Mouse (Mus musculus) 3T3-L1 (cell line): ENCODE measurements around the gene Ikzf4.

ENCODE experiments used
- DNase-seq: peaks from one replicate; pipeline ENCODE4 v3.0.0-alpha.2; 2015; ENCODE audit warnings: low read depth, low spot score

Gene Ikzf4

GRCm38 (mm10) chr10:128645111-128646011 lies at the start of gene Ikzf4:
Ikzf4 (minus strand) TSS chr10:128645991.
- DNase-seq: no peak

GRCm38 (mm10) chr10:128695411-128695991 lies 49.7 kb upstream of the Ikzf4 start:
- DNase-seq: no peak

- DNase-seq: peak; percentile 74
Measured at GRCm38 (mm10) chr10:128674469-128675008, 28.7 kb upstream of the Ikzf4 start.

- DNase-seq: peak; percentile 75
Measured at GRCm38 (mm10) chr10:128673763-128674468, 28.1 kb upstream of the Ikzf4 start, which contains the start of gene Suox. Suox (minus strand) TSS chr10:128674073.

DNA sequence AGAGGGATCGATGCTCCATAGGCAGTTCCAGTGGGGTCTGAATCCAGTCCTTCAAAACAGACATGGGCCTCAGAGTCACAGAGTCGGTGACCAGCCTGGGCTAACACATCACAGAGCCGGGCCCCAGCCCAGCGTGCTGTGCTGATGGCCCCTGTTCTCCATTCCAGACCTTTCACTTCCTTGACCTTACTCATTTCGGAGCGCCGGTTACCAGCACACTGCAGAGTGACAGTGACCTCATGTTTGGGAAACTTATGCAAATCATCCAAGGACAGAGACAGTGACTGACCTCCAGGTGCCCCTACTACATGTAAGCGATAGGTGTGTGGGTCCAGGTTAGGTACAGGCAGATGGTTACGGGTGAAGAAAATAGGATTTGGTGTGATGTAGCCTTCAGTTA lies 25.4 kb upstream of the Ikzf4 start:
- no peak for DNase-seq

GRCm38 (mm10) chr10:128668790-128669672 lies 23.2 kb upstream of the Ikzf4 start:
- no peak for DNase-seq

DNA sequence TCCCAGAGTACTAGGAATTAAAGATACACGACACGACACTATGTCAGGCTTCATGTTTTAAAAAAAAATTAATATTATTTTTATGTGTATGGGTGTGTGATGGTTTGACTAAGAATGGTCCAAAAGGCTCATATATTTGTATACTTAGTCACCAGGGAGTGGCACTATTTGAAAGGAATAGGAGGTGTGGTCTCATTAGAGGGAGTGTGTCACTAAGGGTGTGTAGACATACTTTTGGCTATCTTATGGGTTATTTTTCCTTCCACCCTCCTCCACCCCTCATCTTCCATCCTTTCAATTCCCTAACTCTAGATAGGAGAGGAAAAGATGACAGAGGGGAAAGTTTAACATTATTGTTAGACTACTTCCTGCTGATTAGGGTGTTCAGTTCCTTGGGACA lies 20.0 kb upstream of the Ikzf4 start:
- peak; percentile 32 for DNase-seq

GRCm38 (mm10) chr10:128665307-128665706 lies 19.5 kb upstream of the Ikzf4 start:
- DNase-seq: no peak

DNA sequence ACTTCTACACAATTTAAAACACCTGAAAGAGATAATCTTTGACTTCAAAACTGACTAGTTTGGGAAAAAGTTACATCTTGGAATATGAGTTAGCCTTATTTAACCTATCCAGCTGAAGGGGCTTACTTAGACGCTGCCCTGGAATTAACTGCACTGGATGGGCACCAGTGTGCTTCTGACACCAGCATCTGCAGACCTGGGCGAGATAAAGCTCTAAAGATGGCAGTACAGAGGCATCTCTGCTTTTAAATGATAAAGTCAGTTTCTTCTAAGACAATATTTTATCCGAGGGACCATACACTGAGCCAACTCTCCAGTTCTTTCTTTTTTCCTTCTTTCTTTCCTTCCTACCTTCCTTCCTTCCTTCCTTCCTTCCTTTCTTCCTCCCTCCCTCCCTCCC lies 19.0 kb upstream of the Ikzf4 start:
- no peak for DNase-seq

DNA sequence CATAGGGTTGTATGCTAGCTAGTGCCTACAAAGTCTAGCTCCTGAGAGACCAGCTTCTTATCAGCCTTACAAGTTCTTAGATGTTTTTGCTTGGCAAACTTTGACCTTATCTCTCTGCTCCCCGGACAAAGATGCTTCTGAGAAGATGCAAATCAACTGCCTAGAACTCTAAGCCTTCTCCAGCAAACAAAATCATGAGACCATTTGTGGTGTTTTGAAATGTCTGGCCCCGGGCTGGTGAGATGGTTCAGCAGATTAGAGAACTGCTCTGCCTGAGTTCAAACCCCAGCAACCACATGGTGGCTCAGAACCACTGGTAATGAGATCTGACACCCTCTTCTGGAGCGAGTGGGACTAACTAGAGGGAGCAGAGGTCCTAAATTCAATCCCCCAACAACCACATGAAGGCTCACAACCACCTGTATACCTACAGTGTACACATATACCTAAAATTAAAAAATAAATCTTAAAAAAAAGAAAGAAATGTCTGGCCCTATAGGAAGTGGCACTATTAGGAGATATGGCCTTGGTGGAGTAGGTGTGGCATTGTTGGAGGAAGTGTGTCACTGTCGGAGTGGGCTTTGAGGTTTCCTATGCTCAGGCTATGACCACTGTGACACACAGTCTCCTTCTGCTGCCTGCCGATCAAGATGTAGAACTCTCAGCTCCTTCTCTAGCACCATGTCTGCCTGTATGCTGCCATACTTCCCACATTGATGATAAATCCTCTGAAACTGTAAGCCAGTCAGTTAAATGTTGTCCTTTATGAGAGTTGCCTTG lies 17.8 kb upstream of the Ikzf4 start:
- no peak for DNase-seq

GRCm38 (mm10) chr10:128662465-128662864 lies 16.7 kb upstream of the Ikzf4 start:
- no peak for DNase-seq

DNA sequence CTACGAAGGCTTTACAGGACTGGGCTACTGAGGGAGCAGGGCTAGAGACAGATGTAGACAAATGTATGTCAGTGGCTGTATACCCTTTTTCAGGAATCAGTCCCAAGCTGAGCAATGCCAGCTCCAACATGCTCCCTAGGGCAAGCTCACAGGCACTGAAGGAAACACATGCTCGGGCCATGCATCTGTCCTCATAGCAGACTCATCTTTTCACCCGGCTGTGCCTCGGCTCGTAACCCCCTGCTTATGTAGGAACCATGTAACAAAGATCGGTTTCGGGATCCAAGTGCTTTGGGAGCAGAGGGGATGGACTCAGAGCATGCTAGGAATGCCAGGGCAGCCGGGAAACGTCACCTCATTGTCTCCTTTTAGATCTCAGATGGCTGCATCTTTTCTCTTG lies 13.7 kb upstream of the Ikzf4 start:
- DNase-seq: no peak

DNA sequence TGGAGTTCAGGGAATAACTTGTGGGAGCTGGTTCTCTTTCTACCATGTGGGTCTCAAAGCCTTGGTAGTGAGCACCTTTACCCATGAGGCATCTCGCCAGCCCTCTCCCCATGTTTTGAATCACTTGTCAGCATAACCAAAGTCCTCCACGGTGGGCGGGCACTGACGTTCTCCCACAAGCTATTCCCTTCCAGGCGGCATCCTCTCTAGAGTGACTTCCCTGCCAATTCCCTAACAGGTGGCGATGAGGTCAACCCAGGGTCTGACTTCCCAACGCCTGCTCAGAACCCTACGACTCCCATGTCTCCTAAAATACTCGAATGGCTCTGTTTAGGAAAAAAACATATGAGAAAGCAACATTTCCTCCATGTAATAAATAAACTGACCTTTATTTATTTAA lies 12.1 kb upstream of the Ikzf4 start:
- DNase-seq: no peak

DNA sequence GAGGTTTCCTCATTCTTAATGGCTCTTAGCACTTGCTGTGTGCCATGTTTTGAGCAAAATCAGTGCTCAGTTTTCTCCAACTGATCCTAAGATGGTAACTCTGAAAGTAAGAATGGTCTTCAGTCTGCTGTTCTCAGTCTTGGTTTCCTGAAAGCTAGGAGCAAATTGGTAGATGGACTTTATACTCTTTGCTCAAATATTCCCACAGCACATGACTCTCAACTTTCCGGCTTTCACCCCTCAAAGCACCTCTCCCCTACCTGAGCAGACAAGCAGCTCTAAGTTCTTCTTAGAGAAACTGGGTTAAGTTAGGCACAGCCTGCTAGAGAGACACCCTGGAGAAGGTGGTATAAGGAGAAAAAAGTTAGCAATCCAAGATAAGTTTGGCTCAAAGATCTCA lies 10.9 kb upstream of the Ikzf4 start:
- no peak for DNase-seq

GRCm38 (mm10) chr10:128655254-128655653 lies 9.5 kb upstream of the Ikzf4 start:
- no peak for DNase-seq

DNA sequence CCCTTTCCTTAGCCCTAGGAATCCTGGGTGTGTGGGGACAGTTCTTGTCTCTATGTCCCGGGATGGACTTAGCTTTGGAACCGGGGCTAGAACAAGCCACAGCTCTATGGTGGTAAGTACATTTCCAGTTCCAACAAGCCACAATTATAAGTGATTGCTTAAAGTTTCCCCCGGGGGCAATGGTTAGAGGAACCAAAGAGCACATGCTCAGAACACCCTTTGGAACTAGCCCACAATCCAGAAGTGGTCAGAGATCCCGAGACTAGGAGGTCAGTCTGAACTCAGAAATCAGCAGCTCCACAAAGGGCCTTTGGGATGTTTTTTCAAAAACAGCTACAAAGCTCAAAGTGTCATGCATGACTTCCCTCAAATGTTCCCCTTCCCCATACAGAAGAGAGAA lies 8.1 kb upstream of the Ikzf4 start:
- DNase-seq: no peak

DNA sequence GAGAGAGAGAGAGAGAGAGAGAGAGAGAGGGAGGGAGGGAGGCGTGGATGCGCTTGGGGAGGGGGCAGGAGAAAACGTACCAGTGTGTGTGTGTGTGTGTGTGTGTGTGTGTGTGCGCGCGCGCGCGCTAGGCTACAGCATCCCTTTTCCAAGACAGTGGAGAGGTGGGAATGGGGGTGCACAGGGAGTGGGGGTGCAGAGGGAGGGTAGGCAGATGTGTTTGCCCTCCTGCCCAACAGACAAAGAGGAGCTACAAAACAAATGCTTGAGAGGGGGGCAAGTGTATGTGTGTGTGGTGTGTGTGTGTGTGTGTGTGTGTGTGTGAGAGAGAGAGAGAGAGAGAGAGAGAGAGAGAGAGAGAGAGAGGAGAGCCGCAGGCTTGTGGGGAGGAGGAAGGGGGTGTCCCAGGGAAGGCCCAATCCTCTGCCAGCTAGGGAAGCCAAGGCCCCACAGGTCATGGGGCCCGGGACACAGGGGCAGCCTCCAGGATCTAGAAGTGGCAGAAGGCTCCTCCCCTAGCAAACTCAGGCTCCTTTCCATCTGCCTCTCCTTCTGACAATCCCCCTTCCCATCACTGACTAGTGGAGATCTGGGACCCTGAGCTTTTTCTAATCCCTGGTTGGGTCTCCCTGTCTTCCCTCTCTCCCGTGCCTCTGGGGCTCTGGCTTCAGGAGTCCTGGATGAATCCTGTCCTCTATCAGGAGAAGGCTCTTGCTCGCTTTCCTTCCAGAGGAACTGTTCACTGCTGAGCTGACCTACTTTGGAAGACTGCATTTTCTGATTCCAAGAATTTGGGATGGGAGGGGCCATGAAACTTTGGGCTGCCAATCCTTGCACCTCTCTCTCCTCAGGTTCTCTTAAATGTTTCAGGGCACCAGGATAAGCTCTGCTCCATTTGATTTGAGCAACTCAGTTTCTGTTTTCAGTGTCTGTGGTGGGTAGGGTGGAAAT lies 623 bp upstream of the Ikzf4 start:
- no peak for DNase-seq

- DNase-seq: no peak
Measured at GRCm38 (mm10) chr10:128642749-128643148, 3.0 kb downstream of the Ikzf4 start.

DNA sequence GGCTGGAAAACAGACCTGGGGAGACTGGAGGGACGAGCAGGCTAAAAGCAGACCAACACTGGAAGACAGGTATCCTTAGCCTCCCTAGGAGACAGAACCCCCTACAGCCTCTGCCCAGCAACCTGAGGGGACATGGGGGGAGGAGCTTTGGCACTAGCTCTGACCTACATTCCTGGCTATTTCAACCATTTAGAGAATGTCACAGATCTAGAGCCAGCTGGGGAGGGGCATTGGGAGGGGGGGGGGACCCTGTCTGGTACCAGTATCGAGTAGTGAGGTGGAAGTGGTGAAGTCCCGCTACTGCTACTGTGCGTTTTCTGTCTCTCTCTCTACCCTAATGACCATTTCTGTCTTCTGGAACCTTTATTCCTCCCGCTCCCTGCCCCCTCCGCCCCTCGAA lies 3.9 kb downstream of the Ikzf4 start:
- no peak for DNase-seq
